Mouse (Mus musculus) cerebellum, adult 9-10 months (tissue): Measurements from ENCODE around the gene Adra1b.

Source experiments
- DNase-seq: peaks from one replicate; pipeline ENCODE4 v3.0.0; 2022

Gene Adra1b

GRCm38 (mm10) chr11:43901051-43901654 is at the start of gene Adra1b:
Gene Adra1b (minus strand): TSS chr11:43901210.
- DNase-seq: no peak

- no peak for DNase-seq
Observed at GRCm38 (mm10) chr11:43950274-43950673, 49.3 kb upstream of the Adra1b start.

- DNase-seq: no peak
Observed at GRCm38 (mm10) chr11:43943781-43944180, 42.8 kb upstream of the Adra1b start.

GRCm38 (mm10) chr11:43943167-43943566 is 42.2 kb upstream of the Adra1b start:
- DNase-seq: no peak

DNA sequence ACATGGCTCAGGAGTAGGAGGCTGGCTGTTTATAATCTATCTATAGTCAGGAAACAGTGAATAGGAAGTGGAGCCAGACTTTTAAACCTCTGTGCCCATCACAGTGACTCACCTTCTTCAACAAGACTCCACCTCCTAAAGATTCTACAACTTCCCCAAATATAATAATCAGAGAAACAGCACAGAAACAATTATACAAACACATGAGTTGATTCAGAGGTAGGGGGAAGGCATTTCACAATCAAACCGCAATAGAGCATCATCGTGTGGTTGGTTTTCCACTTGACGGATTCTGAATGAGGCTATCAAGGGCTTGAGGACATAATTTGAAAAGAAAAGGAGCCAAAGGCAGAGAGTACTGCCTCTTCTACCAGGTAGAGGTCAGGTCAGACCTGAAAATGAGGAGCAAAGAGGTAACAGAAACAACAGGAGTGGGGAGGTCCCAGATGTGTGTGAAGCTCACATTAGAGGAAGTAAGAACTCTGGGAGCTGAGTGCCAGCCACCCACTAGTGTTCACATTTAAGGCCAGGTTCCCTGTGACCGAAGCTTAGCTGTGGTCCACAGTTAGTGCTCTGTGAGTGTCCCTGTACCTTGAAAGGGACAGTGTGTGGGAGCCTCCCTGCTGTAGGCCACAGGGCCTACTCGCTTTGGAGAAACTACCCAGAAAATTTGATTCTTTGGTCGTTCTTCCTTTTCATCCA is 39.6 kb upstream of the Adra1b start:
- no peak for DNase-seq

DNA sequence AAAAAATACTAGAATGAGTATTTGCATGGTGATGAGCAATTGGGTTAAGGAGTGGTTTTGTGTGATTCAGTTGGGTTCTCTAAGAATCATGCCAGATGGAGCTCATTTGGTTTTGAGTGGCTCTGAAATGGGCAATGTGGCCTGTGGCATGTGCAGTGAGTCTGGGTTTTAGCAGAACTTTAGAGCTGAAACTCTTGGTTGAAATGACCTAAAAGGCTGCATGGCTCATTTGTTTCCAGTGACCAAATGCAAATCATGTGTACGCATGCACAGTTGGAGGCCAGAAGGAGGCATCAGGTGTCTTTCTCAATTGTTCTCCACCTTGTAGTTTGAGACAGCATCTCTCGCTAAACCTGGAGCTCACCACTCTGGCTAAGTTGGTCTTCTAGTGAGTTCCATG is 35.0 kb upstream of the Adra1b start:
- no peak for DNase-seq

DNA sequence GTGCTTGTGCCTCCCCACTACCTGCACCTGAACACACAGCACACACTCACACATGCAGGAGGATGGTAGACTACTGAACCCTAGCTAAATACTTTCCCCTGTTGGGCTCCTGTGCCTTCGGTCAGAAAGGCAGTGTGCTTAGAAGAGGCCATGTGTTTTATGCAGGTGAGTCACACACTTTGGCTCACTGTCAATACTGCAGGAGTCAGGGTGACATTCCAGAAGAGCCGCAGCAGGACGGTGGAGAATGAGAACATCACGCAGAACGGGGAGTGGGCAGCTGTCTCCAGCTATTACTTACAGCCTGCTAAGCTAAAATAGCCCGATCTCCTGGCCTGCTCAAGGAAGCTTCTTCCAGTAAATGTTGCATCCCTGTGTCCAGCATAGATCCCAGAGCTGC is 32.5 kb upstream of the Adra1b start:
- DNase-seq: no peak

GRCm38 (mm10) chr11:43933000-43933399 is 32.0 kb upstream of the Adra1b start:
- no peak for DNase-seq

DNA sequence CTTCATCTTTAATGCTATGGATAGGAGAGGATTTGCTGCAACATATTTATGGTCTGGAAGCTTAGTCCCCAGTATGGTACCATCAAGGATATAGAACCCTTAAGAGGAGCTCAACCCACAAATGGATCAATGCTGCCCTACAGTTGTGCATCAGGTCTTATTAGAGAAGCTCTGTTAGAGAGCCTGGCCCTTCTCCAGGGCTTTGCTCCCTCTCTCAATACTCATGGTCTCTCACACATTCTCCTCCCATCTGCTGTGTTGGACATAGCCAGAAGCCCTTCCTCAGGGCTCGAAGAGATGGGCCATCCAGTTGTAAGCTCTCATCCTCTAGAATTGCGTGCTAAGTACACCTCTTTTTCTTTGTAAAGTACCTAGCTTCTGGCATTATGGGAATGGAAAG is 29.2 kb upstream of the Adra1b start:
- no peak for DNase-seq

DNA sequence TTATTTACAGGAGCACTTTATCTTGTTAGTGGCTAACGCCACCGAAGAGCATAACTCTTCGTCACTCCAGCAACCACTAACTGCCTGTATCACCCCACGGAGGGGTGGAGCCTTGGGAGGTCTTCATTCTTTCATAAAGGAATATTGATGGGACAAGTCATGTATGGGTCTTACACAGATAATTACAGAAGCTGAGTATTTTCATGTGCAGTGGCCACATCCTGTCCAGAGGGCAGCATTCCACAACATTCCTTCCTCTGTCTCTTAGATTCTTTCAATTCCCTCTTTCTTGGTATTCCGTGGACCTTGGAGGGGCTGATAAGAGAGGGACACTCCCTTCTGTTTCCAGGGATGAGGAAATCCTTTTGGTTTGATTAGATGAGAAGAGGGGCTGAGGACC is 28.7 kb upstream of the Adra1b start:
- no peak for DNase-seq

DNA sequence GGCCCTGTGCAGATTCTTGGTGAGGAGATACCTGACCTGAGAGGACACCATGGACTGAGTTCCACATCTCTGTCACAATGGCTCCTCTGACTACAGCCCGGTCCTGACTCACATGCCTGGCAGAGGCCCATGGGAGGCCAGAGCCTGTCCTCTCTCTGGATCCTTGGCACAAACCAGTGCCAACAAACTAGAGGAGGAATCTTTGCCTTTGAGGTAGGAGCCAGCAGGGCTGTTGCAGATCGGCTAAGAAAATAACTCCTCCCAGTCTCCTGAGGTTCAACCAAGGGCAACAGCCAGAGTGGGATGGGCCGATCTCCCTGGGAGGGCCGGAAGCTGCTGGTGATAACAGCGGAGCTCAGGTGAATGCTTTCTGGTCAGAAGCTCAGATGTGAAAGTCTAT is 28.2 kb upstream of the Adra1b start:
- DNase-seq: peak; percentile 5

GRCm38 (mm10) chr11:43927133-43927815 is 26.3 kb upstream of the Adra1b start:
- peak; percentile 31 for DNase-seq

GRCm38 (mm10) chr11:43926163-43926562 is 25.2 kb upstream of the Adra1b start:
- DNase-seq: no peak

DNA sequence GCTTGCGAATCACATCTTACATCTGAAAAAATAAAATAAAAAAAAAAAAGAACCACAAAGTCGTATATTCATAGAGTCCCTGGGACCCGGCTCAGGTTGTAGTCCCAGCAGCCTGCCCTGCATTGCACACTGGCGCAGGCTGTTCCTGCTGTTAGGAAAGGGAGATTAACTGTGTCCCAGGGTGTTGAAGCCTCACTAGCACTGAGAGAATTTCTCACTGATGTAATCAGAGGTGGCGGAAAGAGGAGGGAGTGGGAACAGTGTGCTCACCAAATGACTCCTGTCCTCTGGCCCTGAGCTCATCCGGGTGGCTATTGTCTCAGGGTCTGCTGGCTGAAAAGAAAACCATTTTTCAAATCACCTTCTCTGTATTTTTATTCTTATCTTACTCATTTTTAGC is 24.6 kb upstream of the Adra1b start:
- DNase-seq: no peak

DNA sequence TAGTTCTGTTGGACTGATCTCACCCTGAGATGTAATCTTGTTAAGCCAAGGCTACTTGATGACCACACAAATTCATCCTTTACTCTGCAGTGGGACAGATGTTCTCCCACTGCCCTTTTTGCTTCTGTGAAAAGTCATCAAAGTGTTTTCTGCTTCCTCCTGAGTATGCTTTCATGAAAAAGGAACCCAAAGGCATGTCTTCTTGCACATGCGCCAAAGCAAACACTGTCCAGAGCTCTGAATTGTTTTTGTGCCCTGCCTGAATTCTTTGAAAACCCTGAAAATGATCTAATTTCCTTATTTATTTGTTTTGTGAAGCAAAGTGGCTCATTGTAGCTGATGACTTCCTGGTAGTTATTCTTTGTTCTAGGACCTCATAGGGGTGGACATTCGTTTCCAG is 20.7 kb upstream of the Adra1b start:
- no peak for DNase-seq

DNA sequence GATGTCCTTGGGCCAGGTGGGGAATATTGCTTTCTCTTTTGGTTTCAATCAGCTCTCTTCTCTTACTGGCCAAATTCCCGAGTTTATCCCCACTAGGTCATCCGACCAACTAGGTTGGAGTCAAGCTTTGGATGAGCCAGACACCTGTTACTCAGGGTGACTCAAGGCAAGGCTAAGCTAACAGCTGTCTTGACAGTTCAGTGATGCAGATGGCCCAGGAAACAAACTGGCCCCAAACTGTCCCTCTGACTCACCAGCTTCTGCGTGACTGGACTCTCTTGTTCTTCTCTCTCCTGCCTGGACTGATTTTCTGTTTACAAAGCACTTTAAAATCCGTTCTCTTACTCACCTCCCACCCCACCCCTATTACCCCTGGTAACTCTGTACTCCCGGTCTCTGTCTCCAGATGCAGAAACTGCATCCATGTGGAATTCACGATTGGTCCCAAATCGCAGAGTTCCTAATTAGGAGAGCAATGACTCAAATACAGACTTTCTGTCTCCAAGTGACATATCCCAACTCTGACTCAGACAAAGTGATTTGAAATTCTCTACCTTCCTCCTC is 18.6 kb upstream of the Adra1b start:
- DNase-seq: no peak

GRCm38 (mm10) chr11:43914552-43915447 is 13.8 kb upstream of the Adra1b start:
- no peak for DNase-seq

GRCm38 (mm10) chr11:43912136-43912888 is 11.3 kb upstream of the Adra1b start:
- DNase-seq: no peak

- no peak for DNase-seq
Observed at GRCm38 (mm10) chr11:43911646-43912045, 10.6 kb upstream of the Adra1b start.

DNA sequence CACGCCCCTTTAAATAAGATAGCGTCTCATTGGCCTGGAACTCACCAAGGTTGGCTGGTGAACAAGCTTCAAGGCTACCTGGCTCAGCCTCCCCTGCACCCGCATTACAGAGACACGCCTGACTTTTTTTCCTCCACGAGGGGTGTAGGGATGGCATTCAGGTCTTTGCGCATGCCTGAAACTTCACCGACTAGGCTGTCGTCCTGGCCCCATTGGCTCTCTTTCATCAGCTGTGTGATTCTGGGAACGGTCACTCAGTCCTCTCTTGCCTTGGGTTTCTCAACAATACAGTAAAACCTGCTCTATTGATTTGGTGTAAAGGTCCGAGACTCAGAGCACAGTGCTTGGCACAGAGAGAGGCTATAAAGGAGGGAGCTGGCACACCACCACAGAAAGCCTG is 2.3 kb upstream of the Adra1b start:
- no peak for DNase-seq

GRCm38 (mm10) chr11:43899696-43900095 is 1.3 kb downstream of the Adra1b start:
- DNase-seq: no peak

- no peak for DNase-seq
Observed at GRCm38 (mm10) chr11:43895323-43895722, 5.7 kb downstream of the Adra1b start.
